Mouse (Mus musculus) cortical plate, adult 2 months (tissue): Measurements from ENCODE around the gene Arl2.

Experiments
- CTCF ChIP-seq: fragments of 200-500 bp; IDR thresholded peaks from 2 replicates; pipeline ENCODE4 v1.5.1; 2011; ENCODE audit warnings: mild to moderate bottlenecking, control low read depth, low read length; ENCODE audit not compliant: insufficient read depth; ENCODE audit errors: extremely low read depth
- POLR2A ChIP-seq: fragments of 200-500 bp; IDR thresholded peaks from 2 replicates; pipeline ENCODE4 v1.6.1; 2011; ENCODE audit warnings: mild to moderate bottlenecking, low read length, control low read depth; ENCODE audit not compliant: insufficient read depth; ENCODE audit errors: extremely low read depth

- TF ChIP-seq CTCF (no peak), POLR2A (no peak)
These were observed 29.9 kb upstream of the Arl2 start for GRCm38 (mm10) chr19:6171215-6171614.
